17 mouse cellular contexts compared by ENCODE assay signal in the genomic region with DNA sequence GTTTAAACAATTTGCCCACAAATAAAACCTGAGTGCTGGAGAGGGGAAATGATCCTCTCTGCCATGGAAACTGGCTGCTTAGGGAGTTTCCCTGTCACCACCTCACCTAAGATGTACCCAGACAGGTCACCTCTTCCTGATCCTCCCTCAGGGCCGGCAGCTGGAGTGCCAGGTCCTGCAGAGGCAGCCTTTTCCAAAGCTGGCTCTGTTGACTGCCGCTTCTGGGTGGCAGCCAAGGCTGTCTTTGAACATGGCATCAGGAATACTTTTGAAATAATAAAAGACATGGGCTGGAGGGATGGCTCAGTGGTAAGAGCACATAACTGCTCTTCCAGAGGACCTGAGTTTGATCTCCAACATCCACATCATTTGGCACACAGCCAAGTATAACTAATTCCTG. TPM values are rescaled to one million over a fixed set of nuclear protein-coding genes. Genes with fewer than 3 reads are reported as not detected.
DNase-seq lines count a peak whose midpoint lies in the region; ATAC-seq and TF ChIP-seq lines count a peak whose summit lies in the region.
"Had no signal": no experiment of that assay in that cellular context is flagged by ENCODE, and none has a peak within 500 bp of the region (broad histone marks: within the 10 kb centered on the region; RNA-seq: fewer than 3 reads in every experiment).

No protein-coding gene starts in this region.

- no peak for TF ChIP-seq POLR2A in limb, embryonic 14.5 days (IDR thresholded peaks at IDR 0.05; ENCODE audit: borderline replicate concordance, extremely low read depth, insufficient read depth, insufficient read length)

- DNase-seq in cerebellum, adult 18-20 months: peak; percentile 12 to 19
- DNase-seq in heart, adult 18-20 months: peak; percentile 30 to 34
- DNase-seq in heart, adult 8-10 months (ENCODE audit: low spot score): no peak
- peak; percentile 7 for DNase-seq in limb, embryonic 14.5 days (ENCODE audit: low spot score)
- DNase-seq in limb, embryonic 10.5 days (ENCODE audit: low spot score): no peak
- peak; percentile 50 to 65 for DNase-seq in adrenal gland, postnatal 36 days
- no peak for DNase-seq in spleen, postnatal 36 days (ENCODE audit: low spot score in 2 of 2)
- DNase-seq: kidney, adult 9 months; right cerebral cortex, adult 18-20 months; thymus, adult 2 months had no signal

- ATAC-seq in cerebellum, adult (ENCODE audit: insufficient number of reproducible peaks, low FRiP score, low TSS enrichment): no peak
- no peak for ATAC-seq in limb, embryonic 14.5 days (ENCODE audit: low FRiP score, low read depth)
- ATAC-seq: forebrain, embryonic 16.5 days had no signal

- no peak overlapping the region for H3K4me2 ChIP-seq in limb, embryonic 14.5 days (replicated peaks; ENCODE audit: low read depth, low read length, severe bottlenecking)
- H3K4me2 ChIP-seq: hindbrain, embryonic 13.5 days; limb, embryonic 15.5 days; lung, embryonic 15.5 days had no signal

- no peak overlapping the region for H3K9ac ChIP-seq in limb, embryonic 14.5 days (ENCODE audit: low read depth, low read length, severe bottlenecking)
- H3K9ac ChIP-seq: hindbrain, embryonic 13.5 days; limb, embryonic 15.5 days; lung, embryonic 15.5 days had no signal

- 98% methylated on average over 2 of the region's 2 CpGs for WGBS in limb, embryonic 14.5 days
- 98% methylated on average over 2 of the region's 2 CpGs for WGBS in limb, embryonic 10.5 days

- H3K36me3 ChIP-seq in limb, embryonic 14.5 days (ENCODE audit: control insufficient read depth, insufficient read depth, low read length): 0 out of 2 replicates have a peak, but pooled peaks cover 5% of the 10 kb centered on the region
- H3K36me3 ChIP-seq in limb, embryonic 10.5 days: peaks cover 34% of the 10 kb centered on the region
- H3K36me3 ChIP-seq: hindbrain, embryonic 13.5 days; limb, embryonic 15.5 days had no signal

- no peaks in the 10 kb centered on the region for H3K27me3 ChIP-seq in limb, embryonic 14.5 days (ENCODE audit: control insufficient read depth, insufficient read depth, low read length)
- H3K27me3 ChIP-seq in limb, embryonic 10.5 days (ENCODE audit: low read depth, poor library complexity, severe bottlenecking): no peaks in the 10 kb centered on the region
- H3K27me3 ChIP-seq: hindbrain, embryonic 13.5 days; limb, embryonic 15.5 days; lung, embryonic 15.5 days; megakaryocyte, embryonic 14.5 days had no signal

- peaks cover 3% of the 10 kb centered on the region; the same call in 1 of the 2 replicates for H3K4me1 ChIP-seq in limb, embryonic 14.5 days (ENCODE audit: control insufficient read depth, insufficient read depth, low read length)
- no peaks in the 10 kb centered on the region; the same call in 1 of the 2 replicates for H3K4me1 ChIP-seq in limb, embryonic 10.5 days

- no peak overlapping the region for H3K27ac ChIP-seq in limb, embryonic 14.5 days (replicated peaks; ENCODE audit: low read depth, low read length)
- H3K27ac ChIP-seq in limb, embryonic 10.5 days: no peak overlapping the region
- H3K27ac ChIP-seq: hindbrain, embryonic 13.5 days; lung, embryonic 15.5 days had no signal

- no peak overlapping the region for H3K4me3 ChIP-seq in limb, embryonic 14.5 days (replicated peaks; ENCODE audit: low read length)
- H3K4me3 ChIP-seq in limb, embryonic 10.5 days: no peak overlapping the region
- H3K4me3 ChIP-seq: hindbrain, embryonic 13.5 days; limb, embryonic 15.5 days; lung, embryonic 15.5 days; megakaryocyte, embryonic 14.5 days had no signal

- no peaks in the 10 kb centered on the region for H3K9me3 ChIP-seq in limb, embryonic 14.5 days (ENCODE audit: control insufficient read depth, low read length)
- H3K9me3 ChIP-seq in limb, embryonic 10.5 days (replicated peaks): no peaks in the 10 kb centered on the region
- H3K9me3 ChIP-seq: hindbrain, embryonic 13.5 days; limb, embryonic 15.5 days; lung, embryonic 15.5 days; megakaryocyte, embryonic 14.5 days had no signal

RNA-seq across cellular contexts. Expression of a gene that starts 5.2 kb away (rescaled TPM):
- 1 to 10 TPM; 4.2 to 4.8 TPM for total RNA-seq in heart, adult 18-20 months (2021)
- total RNA-seq in heart, adult 8-10 months (2022): 1 to 10 TPM; 3.9 to 4.6 (median 4.4) TPM
- 10.8 and 16.7 TPM in 2 replicates for polyA plus RNA-seq in limb, embryonic 14.5 days (2012; rRNA removed)
- polyA plus RNA-seq in limb, embryonic 14.5 days (2014; fragmentation: Nextera tagmentation; extraction: Ambion mirVana): 30.8 and 34.7 TPM in 2 replicates
- polyA plus RNA-seq in limb, embryonic 10.5 days (2016; fragmentation: Nextera tagmentation; extraction: Ambion mirVana): 52.2 and 56.9 TPM in 2 replicates
- total RNA-seq in adrenal gland, postnatal 36 days (2021): 1 to 10 TPM; 7.5 to 7.8 TPM

RNA-seq across cellular contexts. Expression of a gene that starts 22.1 kb away (rescaled TPM):
- under 1 TPM in 1 of 2 experiments, not detected in 1; 0.10 TPM for total RNA-seq in heart, adult 18-20 months (2021)
- total RNA-seq in heart, adult 8-10 months (2022): under 1 TPM in 1 of 4 experiments, not detected in 3; 0.11 TPM
- polyA plus RNA-seq in limb, embryonic 14.5 days (2012; rRNA removed): 0.03 and 0.11 TPM in 2 replicates
- not detected in 2 replicates for polyA plus RNA-seq in limb, embryonic 14.5 days (2014; fragmentation: Nextera tagmentation; extraction: Ambion mirVana)
- polyA plus RNA-seq in limb, embryonic 10.5 days (2016; fragmentation: Nextera tagmentation; extraction: Ambion mirVana): 0.09 and 0.24 TPM in 2 replicates
- total RNA-seq in adrenal gland, postnatal 36 days (2021): not detected
- polyA plus RNA-seq: forebrain, embryonic 16.5 days; large intestine, adult 2 months; thymus, adult 2 months had no signal

RNA-seq across cellular contexts. Expression of a gene that starts 22.3 kb away (rescaled TPM):
- total RNA-seq in heart, adult 18-20 months (2021): 10 to 100 TPM; 43.0 to 47.0 TPM
- total RNA-seq in heart, adult 8-10 months (2022): 10 to 100 TPM; 39.2 to 44.4 (median 41.9) TPM
- 363 and 429 TPM in 2 replicates for polyA plus RNA-seq in limb, embryonic 14.5 days (2012; rRNA removed)
- 577 and 588 TPM in 2 replicates for polyA plus RNA-seq in limb, embryonic 14.5 days (2014; fragmentation: Nextera tagmentation; extraction: Ambion mirVana)
- polyA plus RNA-seq in limb, embryonic 10.5 days (2016; fragmentation: Nextera tagmentation; extraction: Ambion mirVana): 882 and 949 TPM in 2 replicates
- total RNA-seq in adrenal gland, postnatal 36 days (2021): 100 to 1,000 TPM; 101 to 144 TPM

Comparison
In these comparisons a context has a peak if more than half of its experiments do, and no peak if none do; other contexts are left out.
1. DNase-seq: peak in cerebellum, adult 18-20 months (2 of 2), heart, adult 18-20 months (2 of 2), limb, embryonic 14.5 days (single experiment) and adrenal gland, postnatal 36 days (2 of 2); none in heart, adult 8-10 months (single experiment), limb, embryonic 10.5 days (single experiment) and spleen, postnatal 36 days (0 of 2).